Mouse (Mus musculus) heart, adult 18-20 months (tissue): ENCODE data around the gene Gm10073. TPM values are rescaled to one million over a fixed set of nuclear protein-coding genes. Genes with fewer than 3 reads are reported as not detected.
"Not testable (repeated sequence)": the region's sequence is repeated elsewhere in the genome, so short reads cannot be mapped to it uniquely, and the experiment has no call there.

Experiments
- DNase-seq, 2 experiments: peaks; one replicate each; pipeline ENCODE4 v3.0.0; 2021 to 2022; ENCODE audit warnings: mixed read lengths in 1 of 2
- total RNA-seq, 2 experiments: library from RNA; stranded (reverse); gene quantifications; 2 replicates each; pipeline ENCODE4 v1.2.3; 2021

The Gm10073 gene
- total RNA-seq, 2 experiments from 2014 or later: 123 to 131 TPM

- no peak for DNase-seq
Observed at GRCm38 (mm10) chr8:106599265-106599979, 26.2 kb upstream of the Gm10073 start.

GRCm38 (mm10) chr8:106597067-106597466 lies 23.8 kb upstream of the Gm10073 start:
- DNase-seq: no peak

GRCm38 (mm10) chr8:106595623-106596022 lies 22.4 kb upstream of the Gm10073 start:
- DNase-seq: not testable (repeated sequence)

GRCm38 (mm10) chr8:106592458-106592857 lies 19.2 kb upstream of the Gm10073 start:
- DNase-seq: no peak

GRCm38 (mm10) chr8:106588443-106589431 lies 15.5 kb upstream of the Gm10073 start:
- no peak for DNase-seq

- no peak for DNase-seq
Observed at GRCm38 (mm10) chr8:106586896-106587295, 13.6 kb upstream of the Gm10073 start.

GRCm38 (mm10) chr8:106585671-106586037 lies 12.4 kb upstream of the Gm10073 start:
- peak in 1 of 2 experiments; percentile 18 for DNase-seq

- DNase-seq: no peak
Observed at GRCm38 (mm10) chr8:106584942-106585670, 11.8 kb upstream of the Gm10073 start.

GRCm38 (mm10) chr8:106581344-106582088 lies 8.3 kb upstream of the Gm10073 start:
- DNase-seq: no peak

GRCm38 (mm10) chr8:106579510-106579909 lies 6.2 kb upstream of the Gm10073 start:
- no peak for DNase-seq

- DNase-seq: peak in 1 of 2 experiments; percentile 47
Observed at GRCm38 (mm10) chr8:106576849-106577555, 3.7 kb upstream of the Gm10073 start.

- no peak for DNase-seq
Observed at GRCm38 (mm10) chr8:106574283-106574682, 1.0 kb upstream of the Gm10073 start.

GRCm38 (mm10) chr8:106572175-106572574 lies 1.1 kb downstream of the Gm10073 start:
- DNase-seq: not testable (repeated sequence)

GRCm38 (mm10) chr8:106571551-106572172 lies 1.6 kb downstream of the Gm10073 start:
- DNase-seq: no peak

- DNase-seq: no peak
Observed at GRCm38 (mm10) chr8:106570386-106570785, 2.9 kb downstream of the Gm10073 start.

- DNase-seq: no peak
Observed at GRCm38 (mm10) chr8:106569006-106569405, 4.3 kb downstream of the Gm10073 start.

- DNase-seq: peak in 1 of 2 experiments; percentile 27
Observed at GRCm38 (mm10) chr8:106563691-106564182, 9.5 kb downstream of the Gm10073 start.

GRCm38 (mm10) chr8:106561097-106561865 lies 12.0 kb downstream of the Gm10073 start:
- peak; percentile 45 to 61 for DNase-seq

GRCm38 (mm10) chr8:106559844-106560243 lies 13.4 kb downstream of the Gm10073 start:
- no peak for DNase-seq
